Mouse (Mus musculus): ENCODE measurements around the gene Tmem102.

The Tmem102 gene

GRCm38 (mm10) chr11:69795168-69795982, 10.0 kb downstream of the Tmem102 start, which contains the start of gene Chrnb1:
Gene Chrnb1 (minus strand): TSS chr11:69795943.
- in situ Hi-C loops (cut with MboI, MseI): no loop called here

- in situ Hi-C loops (cut with MboI, MseI): no loop called here
These were observed 12.0 kb downstream of the Tmem102 start for GRCm38 (mm10) chr11:69793429-69793828.

- in situ Hi-C loops (cut with MboI, MseI): no loop called here
These were observed 14.0 kb downstream of the Tmem102 start for GRCm38 (mm10) chr11:69791420-69791819.

GRCm38 (mm10) chr11:69789431-69789830, 16.0 kb downstream of the Tmem102 start:
- in situ Hi-C loops (cut with MboI, MseI): no loop called here

GRCm38 (mm10) chr11:69787306-69787705, 18.1 kb downstream of the Tmem102 start:
- in situ Hi-C loops (cut with MboI, MseI): no loop called here

GRCm38 (mm10) chr11:69784793-69785272, 20.6 kb downstream of the Tmem102 start:
- in situ Hi-C loops (cut with MboI, MseI): no loop called here

- in situ Hi-C loops (cut with MboI, MseI): no loop called here
These were observed 23.6 kb downstream of the Tmem102 start for GRCm38 (mm10) chr11:69781828-69782227.

- in situ Hi-C loops (cut with MboI, MseI): no loop called here
These were observed 26.4 kb downstream of the Tmem102 start for GRCm38 (mm10) chr11:69778985-69779384.

GRCm38 (mm10) chr11:69778258-69778982, 27.0 kb downstream of the Tmem102 start:
- in situ Hi-C loops (cut with MboI, MseI): no loop called here

GRCm38 (mm10) chr11:69777504-69778257, 27.7 kb downstream of the Tmem102 start:
- in situ Hi-C loops (cut with MboI, MseI): no loop called here

- in situ Hi-C loops (cut with MboI, MseI): no loop called here
These were observed 28.9 kb downstream of the Tmem102 start for GRCm38 (mm10) chr11:69776488-69776887.

- in situ Hi-C loops (cut with MboI, MseI): no loop called here
These were observed 29.7 kb downstream of the Tmem102 start for GRCm38 (mm10) chr11:69775716-69776115.

GRCm38 (mm10) chr11:69774961-69775360, 30.5 kb downstream of the Tmem102 start:
- in situ Hi-C loops (cut with MboI, MseI): loop anchor here in 1 of 2 experiments (25.0 kb wide), 1 partner anchor 1313 kb away; no protein-coding TSS in a partner anchor

GRCm38 (mm10) chr11:69767625-69767909, 37.9 kb downstream of the Tmem102 start:
- in situ Hi-C loops (cut with MboI, MseI): loop anchor here in 1 of 2 experiments (25.0 kb wide), 1 partner anchor 1305 kb away; no protein-coding TSS in a partner anchor

- in situ Hi-C loops (cut with MboI, MseI): loop anchor here in 1 of 2 experiments (25.0 kb wide), 1 partner anchor 1305 kb away; no protein-coding TSS in a partner anchor
These were observed 38.4 kb downstream of the Tmem102 start for GRCm38 (mm10) chr11:69766872-69767624.

- in situ Hi-C loops (cut with MboI, MseI): loop anchor here in 1 of 2 experiments (25.0 kb wide), 1 partner anchor 1304 kb away; no protein-coding TSS in a partner anchor
These were observed 39.3 kb downstream of the Tmem102 start for GRCm38 (mm10) chr11:69766126-69766609.

- in situ Hi-C loops (cut with MboI, MseI): loop anchor here in 1 of 2 experiments (25.0 kb wide), 1 partner anchor 1303 kb away; no protein-coding TSS in a partner anchor
These were observed 40.0 kb downstream of the Tmem102 start, which contains the start of gene Zbtb4 for GRCm38 (mm10) chr11:69765221-69766125. Gene Zbtb4 (plus strand): TSS chr11:69765912.

- in situ Hi-C loops (cut with MboI, MseI): loop anchor here in 1 of 2 experiments (25.0 kb wide), 1 partner anchor 1301 kb away; no protein-coding TSS in a partner anchor
These were observed 41.9 kb downstream of the Tmem102 start for GRCm38 (mm10) chr11:69763551-69763950.

- in situ Hi-C loops (cut with MboI, MseI): loop anchor here in 1 of 2 experiments (25.0 kb wide), 1 partner anchor 1300 kb away; no protein-coding TSS in a partner anchor
These were observed 43.6 kb downstream of the Tmem102 start, which contains the start of gene Slc35g3 for GRCm38 (mm10) chr11:69761868-69762267. Gene Slc35g3 (minus strand): TSS chr11:69761968.
